Comparison of ENCODE assay signal across 7 mouse cellular contexts in the genomic region with DNA sequence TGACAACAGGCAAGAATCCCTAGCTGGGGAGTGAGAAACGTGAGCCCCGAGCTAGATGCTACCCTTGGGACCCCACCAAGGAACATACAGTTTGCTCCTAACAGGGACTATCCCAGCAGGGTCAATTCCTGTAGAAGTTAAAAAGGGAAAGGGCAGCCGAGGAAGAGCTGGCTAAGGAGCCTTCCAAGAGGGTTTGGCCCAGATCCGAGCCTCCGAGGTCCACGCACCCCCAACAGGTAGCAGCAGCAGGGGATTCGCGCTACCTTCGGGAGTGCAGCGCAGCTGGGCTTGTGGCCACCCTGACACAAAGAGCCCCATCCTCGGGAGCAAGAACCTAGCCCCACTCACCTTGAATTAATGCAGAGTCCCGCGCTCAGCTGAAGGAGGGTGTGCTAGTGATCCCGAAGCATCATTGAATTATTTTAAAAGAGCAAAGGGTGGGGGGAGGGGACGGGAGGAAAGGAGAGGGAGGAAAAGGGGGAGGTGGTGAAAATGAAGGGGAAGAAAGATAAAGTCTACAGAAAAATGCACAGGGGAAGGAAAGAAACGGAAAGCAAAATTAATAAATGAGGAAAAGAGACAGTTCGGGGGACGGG. TPM values are rescaled to one million over a fixed set of nuclear protein-coding genes. Genes with fewer than 3 reads are reported as not detected.
DNase-seq lines count a peak whose midpoint lies in the region; ATAC-seq and TF ChIP-seq lines count a peak whose summit lies in the region.

No protein-coding gene starts in this region.

- H3K27ac ChIP-seq in CH12.LX (ENCODE audit: insufficient read depth, low read depth) = peak overlapping the region; percentile 9; the same call in 1 of the 2 replicates
- H3K27ac ChIP-seq in forebrain, embryonic 15.5 days (replicated peaks) = no peak overlapping the region
- peak overlapping the region; percentile 69; the same call in 1 of the 2 replicates for H3K27ac ChIP-seq in midbrain, embryonic 10.5 days (replicated peaks)

- TF ChIP-seq POLR2A in CH12.LX (IDR thresholded peaks at IDR 0.05; ENCODE audit: low read depth, low read length) = no peak

- ATAC-seq in forebrain, embryonic 15.5 days (replicated peaks) = 0 out of 2 replicates have a peak, but pooled peaks have one; percentile 14
- ATAC-seq in megakaryocyte progenitor cell, adult 5-6 weeks (replicated peaks; ENCODE audit: poor library complexity) = no peak

- no peaks in the 10 kb centered on the region for H3K27me3 ChIP-seq in CH12.LX (replicated peaks)
- H3K27me3 ChIP-seq in forebrain, embryonic 15.5 days = no peaks in the 10 kb centered on the region; the same call in 1 of the 2 replicates
- peaks cover 48% of the 10 kb centered on the region for H3K27me3 ChIP-seq in midbrain, embryonic 10.5 days (ENCODE audit: low read depth, poor library complexity, severe bottlenecking)

- WGBS in forebrain, embryonic 15.5 days = 2% methylated on average over 18 of the region's 18 CpGs
- 3% methylated on average over 18 of the region's 18 CpGs for WGBS in midbrain, embryonic 10.5 days

- H3K9me3 ChIP-seq in CH12.LX (replicated peaks; ENCODE audit: low read length) = no peaks in the 10 kb centered on the region
- H3K9me3 ChIP-seq in forebrain, embryonic 15.5 days = no peaks in the 10 kb centered on the region
- H3K9me3 ChIP-seq in midbrain, embryonic 10.5 days (replicated peaks) = no peaks in the 10 kb centered on the region

- H3K36me3 ChIP-seq in CH12.LX (replicated peaks in 1 of 2; ENCODE audit: control insufficient read depth in 1 of 2, insufficient read depth in 1 of 2, low read length in 1 of 2) = peaks cover 0 to 12% of the 10 kb centered on the region in 2 experiments
- no peaks in the 10 kb centered on the region for H3K36me3 ChIP-seq in forebrain, embryonic 15.5 days
- H3K36me3 ChIP-seq in midbrain, embryonic 10.5 days = no peaks in the 10 kb centered on the region

- TF ChIP-seq EP300 in CH12.LX (IDR thresholded peaks at IDR 0.05; ENCODE audit: low read length) = no peak

- TF ChIP-seq RAD21 in CH12.LX (IDR thresholded peaks at IDR 0.05; ENCODE audit: low read depth, low read length) = no peak

- TF ChIP-seq CTCF in CH12.LX (conservative IDR thresholded peaks at IDR 0.05 in 1 of 2, IDR thresholded peaks at IDR 0.05 in 1 of 2; ENCODE audit: low read depth in 2 of 2, low read length in 2 of 2) = no peak

- dilution Hi-C loops in CH12.LX (cut with MboI; ENCODE audit: extremely low pct_ligation_motif_present, extremely low pct_unique_long_range_greater_than_20kb, low sequenced_read_pairs) = no loop called here

- H3K9ac ChIP-seq in CH12.LX (ENCODE audit: insufficient read depth, low read depth) = peak overlapping the region; percentile 82
- peak overlapping the region; percentile 53 for H3K9ac ChIP-seq in forebrain, embryonic 15.5 days (replicated peaks)

- in situ Hi-C loops in CH12.LX (cut with MboI; ENCODE audit: low pct_ligation_motif_present, low pct_unique_long_range_greater_than_20kb, low sequenced_read_pairs) = loop anchor here (10.0 kb wide), 3 partner anchors 99 to 599 kb away; no protein-coding TSS in a partner anchor

- peaks cover 33% of the 10 kb centered on the region for H3K79me2 ChIP-seq in CH12.LX (replicated peaks; ENCODE audit: control insufficient read depth, extremely low read depth, insufficient read depth, poor library complexity, severe bottlenecking)

- peak overlapping the region; percentile 90 for H3K4me2 ChIP-seq in CH12.LX (ENCODE audit: insufficient read depth, low read depth, poor library complexity, severe bottlenecking)
- peak overlapping the region; percentile 77 for H3K4me2 ChIP-seq in forebrain, embryonic 15.5 days (replicated peaks)

- peak overlapping the region; percentile 46 to 87 (median 77) for H3K4me3 ChIP-seq in CH12.LX (replicated peaks in 1 of 3; ENCODE audit: low read depth in 2 of 3, low read length in 2 of 3, poor library complexity in 1 of 3)
- H3K4me3 ChIP-seq in forebrain, embryonic 15.5 days = peak overlapping the region; percentile 46
- H3K4me3 ChIP-seq in midbrain, embryonic 10.5 days = peak overlapping the region; percentile 61

- DNase-seq in CH12.LX (ENCODE audit: extremely low read depth) = no peak
- DNase-seq in Muller cell, postnatal 12 days (ENCODE audit: inconsistent ontology term) = peak; percentile 10
- DNase-seq in midbrain, embryonic 10.5 days (ENCODE audit: low spot score) = peak; percentile 26
- DNase-seq in right cerebral cortex, postnatal 36 days (ENCODE audit: low spot score in 2 of 2) = no peak
- no peak for DNase-seq in layer of hippocampus, adult 11-12 months (ENCODE audit: low spot score)

- peaks cover 9 to 11% of the 10 kb centered on the region in 2 experiments for H3K4me1 ChIP-seq in CH12.LX (ENCODE audit: control insufficient read depth in 1 of 2, insufficient read depth in 2 of 2)
- peaks cover 43% of the 10 kb centered on the region for H3K4me1 ChIP-seq in forebrain, embryonic 15.5 days
- H3K4me1 ChIP-seq in midbrain, embryonic 10.5 days = peaks cover 53% of the 10 kb centered on the region

TF ChIP-seq in CH12.LX, 34 proteins besides CTCF, POLR2A, EP300 and RAD21:
- TF ChIP-seq MAZ (IDR thresholded peaks at IDR 0.05; ENCODE audit: low read depth, low read length) = no peak; the same call in 1 of the 2 replicates
- peak; percentile 61 for TF ChIP-seq CHD2 (IDR thresholded peaks at IDR 0.05; ENCODE audit: low read length)
TF ChIP-seq in CH12.LX: peak in this region for 1.

RNA-seq across cellular contexts. Expression of a gene that starts 0.6 kb away (rescaled TPM):
- total RNA-seq in CH12.LX (2012; rRNA removed) (7.2 and 8.5 TPM in 2 replicates), CH12.LX (2014; rRNA removed) (0.45 and 0.60 TPM in 2 replicates)
- polyA plus RNA-seq in CH12.LX (2012; ENCODE audit: insufficient read length, low read depth) = 2.2 and 2.5 TPM in 2 replicates
- 12.0 and 13.1 TPM in 2 replicates for polyA plus RNA-seq in forebrain, embryonic 15.5 days (2015; fragmentation: Nextera tagmentation; extraction: Ambion mirVana)
- polyA plus RNA-seq in midbrain, embryonic 10.5 days (2016; fragmentation: Nextera tagmentation; extraction: Ambion mirVana) = 1.3 and 1.5 TPM in 2 replicates
- total RNA-seq in megakaryocyte progenitor cell, adult 5-6 weeks (2015) = 0.07 and 0.34 TPM in 2 replicates
- total RNA-seq in megakaryocyte progenitor cell, adult 5-6 weeks (2017) = 0.07 and 0.12 TPM in 2 replicates

Comparison
In these comparisons a context has a peak if more than half of its experiments do, and no peak if none do; other contexts are left out.
1. DNase-seq: peak in Muller cell, postnatal 12 days (single experiment) and midbrain, embryonic 10.5 days (single experiment); none in CH12.LX (single experiment), right cerebral cortex, postnatal 36 days (0 of 2) and layer of hippocampus, adult 11-12 months (single experiment).
2. Peak in every context shown above with its lines, with median percentiles within 50 percentile points of each other: H3K4me3 ChIP-seq.